Mouse (Mus musculus) CH12F3 (cell line): ENCODE measurements around the gene Ptcd2.

ENCODE experiments used
- in situ Hi-C: fragments of 300-500 bp; cut with MboI; formaldehyde crosslinking; loops from 2 replicates; pipeline ENCODE4 v1.14.3; 2020; ENCODE audit warnings: low sequenced_read_pairs

Gene Ptcd2

DNA sequence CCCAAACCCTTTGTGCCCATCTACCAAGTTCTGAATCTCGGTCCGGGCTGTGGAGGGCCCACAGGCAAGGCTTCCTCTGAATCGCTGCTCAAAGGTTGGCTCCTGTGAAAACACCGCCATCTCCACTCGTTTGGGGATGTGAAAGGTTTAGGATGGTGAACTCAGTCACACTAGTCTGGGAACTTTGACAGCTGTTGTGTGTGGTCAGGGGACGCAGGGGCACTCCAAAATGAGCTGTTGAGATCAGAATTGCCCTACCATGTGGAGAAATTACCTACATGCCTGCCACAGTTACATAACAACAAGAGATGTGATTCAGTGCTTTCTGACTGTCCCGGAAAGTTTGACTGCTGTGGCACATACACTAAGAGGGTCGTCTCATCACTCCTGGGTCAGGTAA lies 36.1 kb downstream of the Ptcd2 start:
- in situ Hi-C loops = loop anchor here (25.0 kb wide), 1 partner anchor 446 kb away; no protein-coding TSS in a partner anchor

DNA sequence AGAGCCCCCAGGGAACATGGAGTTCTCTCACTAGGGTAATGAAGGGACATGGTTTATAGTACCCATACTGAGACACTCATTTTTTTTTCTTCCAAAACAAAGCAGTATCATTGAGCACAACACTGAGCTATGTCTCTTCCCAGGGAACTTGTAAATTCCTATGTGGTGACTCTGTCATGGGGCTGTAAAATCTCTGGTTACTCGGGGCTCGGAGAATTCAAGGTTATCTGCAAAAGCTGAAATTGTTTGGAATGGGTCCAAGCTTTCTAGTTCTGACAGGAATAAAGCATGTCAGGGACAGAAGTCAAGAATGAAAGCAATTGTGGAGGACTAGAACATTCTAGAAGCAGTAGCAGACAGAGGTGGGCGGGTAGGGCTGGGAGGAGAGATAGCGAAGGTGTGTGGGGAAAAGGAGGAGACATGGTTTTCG lies 36.6 kb downstream of the Ptcd2 start:
- in situ Hi-C loops = loop anchor here (25.0 kb wide), 1 partner anchor 446 kb away; no protein-coding TSS in a partner anchor

DNA sequence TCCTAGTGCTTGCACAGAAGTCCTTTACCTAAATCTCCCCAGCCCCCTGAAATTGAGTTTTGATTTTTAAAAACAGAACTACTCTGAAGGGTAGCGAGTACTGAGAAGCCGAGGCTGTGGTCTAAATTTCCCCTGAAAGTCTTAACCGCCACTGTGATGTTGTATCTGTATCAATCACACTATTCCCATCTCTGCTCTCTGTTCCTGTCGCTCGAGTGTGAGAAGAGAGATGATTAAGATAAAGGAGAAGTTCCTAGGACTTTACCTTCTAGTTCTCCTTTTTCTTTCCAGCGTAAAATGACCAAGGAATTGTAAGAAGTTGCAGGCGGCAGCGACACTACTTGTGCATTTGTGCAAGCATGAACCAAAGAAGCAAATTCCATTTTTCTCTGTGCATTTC lies 38.3 kb downstream of the Ptcd2 start:
- in situ Hi-C loops = loop anchor here (25.0 kb wide), 1 partner anchor 444 kb away; no protein-coding TSS in a partner anchor

DNA sequence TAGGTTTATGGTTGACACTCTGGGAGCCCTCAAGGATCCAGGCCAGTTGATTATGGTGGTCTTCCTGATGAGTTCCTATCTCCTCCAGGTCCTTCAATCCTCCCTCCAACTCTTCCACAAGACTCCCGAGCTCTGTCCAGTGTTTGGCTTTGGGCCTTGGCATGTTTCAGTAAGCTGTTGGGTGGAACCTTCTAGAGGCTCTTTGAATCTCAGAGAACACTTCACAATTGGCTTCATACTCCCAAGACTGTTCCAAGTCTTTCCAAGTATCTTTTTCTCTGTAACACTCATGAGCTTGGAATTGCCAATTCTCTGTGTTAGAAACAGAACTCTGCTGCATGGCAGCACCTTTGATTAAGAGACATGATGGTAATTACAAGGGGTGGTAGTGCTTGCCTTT lies 39.3 kb downstream of the Ptcd2 start:
- in situ Hi-C loops = loop anchor here (25.0 kb wide), 1 partner anchor 443 kb away; no protein-coding TSS in a partner anchor

DNA sequence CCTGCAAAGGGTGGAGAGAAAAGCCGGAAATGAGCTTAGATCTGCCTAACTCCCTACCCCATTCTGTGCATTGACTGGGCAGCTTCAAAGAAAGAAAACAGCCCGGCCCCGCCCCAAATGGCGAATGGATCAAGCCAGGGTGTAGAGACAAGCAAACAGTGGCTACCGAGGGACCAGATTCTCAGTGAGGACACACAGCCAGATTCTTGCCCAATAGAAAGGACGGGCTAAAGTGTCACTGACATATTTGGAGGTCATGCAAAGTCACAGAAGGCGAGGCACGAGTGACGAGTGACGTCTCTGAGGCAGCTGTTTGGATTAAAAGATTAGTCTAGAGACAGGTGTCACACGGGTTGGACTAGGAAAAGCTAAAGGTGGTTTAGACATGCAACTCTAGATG lies 40.1 kb downstream of the Ptcd2 start:
- in situ Hi-C loops = loop anchor here (25.0 kb wide), 1 partner anchor 442 kb away; no protein-coding TSS in a partner anchor

GRCm38 (mm10) chr13:99303846-99304245 lies 40.7 kb downstream of the Ptcd2 start:
- in situ Hi-C loops = loop anchor here (25.0 kb wide), 1 partner anchor 442 kb away; no protein-coding TSS in a partner anchor

- in situ Hi-C loops = loop anchor here (25.0 kb wide), 1 partner anchor 438 kb away; no protein-coding TSS in a partner anchor
Observed at GRCm38 (mm10) chr13:99299921-99300320, 44.6 kb downstream of the Ptcd2 start.

DNA sequence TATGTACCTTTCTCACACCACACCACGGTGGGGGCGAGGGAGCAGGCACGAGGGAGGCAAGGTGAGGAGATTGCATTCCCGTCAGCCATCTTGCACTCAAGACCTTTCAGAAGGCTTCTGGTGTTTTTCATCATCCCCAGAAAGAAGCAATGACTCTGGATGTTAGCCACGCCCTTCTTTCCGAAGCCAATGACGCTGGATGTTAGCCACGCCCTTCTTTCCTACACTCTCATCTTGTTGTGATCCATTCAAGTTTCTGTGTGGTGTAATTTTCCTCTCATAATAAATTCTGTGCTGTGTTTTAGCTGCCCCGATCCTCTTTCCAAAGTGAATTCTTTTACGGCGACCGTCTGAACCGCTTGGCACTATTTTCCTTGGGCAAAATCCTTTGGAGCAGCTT lies 50.3 kb downstream of the Ptcd2 start:
- in situ Hi-C loops = no loop called here

- in situ Hi-C loops = no loop called here
Observed at GRCm38 (mm10) chr13:99290766-99291165, 53.7 kb downstream of the Ptcd2 start.

DNA sequence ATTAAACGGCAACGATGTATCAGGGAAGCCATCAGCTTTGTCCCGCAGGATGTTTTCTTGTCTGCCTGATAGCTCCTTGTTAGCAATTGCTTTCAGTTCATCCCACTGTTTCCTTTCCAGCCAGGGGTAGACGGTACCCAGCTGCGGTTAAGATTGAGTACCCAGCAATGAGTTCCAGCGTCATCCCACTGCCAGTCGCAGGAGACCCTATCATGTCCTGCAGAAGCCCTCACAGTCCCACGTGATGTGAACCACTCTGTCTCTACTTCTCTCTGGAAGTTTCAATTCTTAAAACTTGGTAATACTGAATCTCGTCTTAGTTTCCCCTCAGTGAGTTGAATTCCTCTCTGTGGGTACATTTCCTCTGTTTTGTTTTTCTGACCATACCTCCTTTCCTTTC lies 56.7 kb downstream of the Ptcd2 start:
- in situ Hi-C loops = no loop called here

- in situ Hi-C loops = no loop called here
Observed at GRCm38 (mm10) chr13:99287207-99287606, 57.3 kb downstream of the Ptcd2 start.

DNA sequence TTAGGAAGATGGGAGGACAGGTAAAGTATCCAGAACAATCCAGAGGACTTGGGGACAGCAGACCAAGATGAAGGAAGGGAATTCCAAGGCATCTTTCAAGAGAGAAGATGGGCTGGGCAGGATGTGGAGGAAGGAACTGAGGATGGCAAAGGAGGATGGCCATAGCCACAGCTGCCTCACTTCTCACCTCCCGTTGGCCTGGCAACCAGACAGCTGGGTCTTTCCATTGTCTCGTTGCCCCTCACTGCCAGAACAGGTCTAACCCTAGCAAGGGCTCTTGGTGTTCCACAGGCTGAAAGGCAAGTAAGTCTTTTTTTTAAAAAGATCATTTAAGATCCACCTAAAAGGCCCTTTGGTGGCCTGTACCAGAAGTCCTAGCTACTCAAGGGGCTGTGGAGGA lies 59.3 kb downstream of the Ptcd2 start:
- in situ Hi-C loops = no loop called here

- in situ Hi-C loops = no loop called here
Observed at GRCm38 (mm10) chr13:99284400-99285160, 59.9 kb downstream of the Ptcd2 start.

- in situ Hi-C loops = no loop called here
Observed at GRCm38 (mm10) chr13:99283916-99284315, 60.6 kb downstream of the Ptcd2 start.

DNA sequence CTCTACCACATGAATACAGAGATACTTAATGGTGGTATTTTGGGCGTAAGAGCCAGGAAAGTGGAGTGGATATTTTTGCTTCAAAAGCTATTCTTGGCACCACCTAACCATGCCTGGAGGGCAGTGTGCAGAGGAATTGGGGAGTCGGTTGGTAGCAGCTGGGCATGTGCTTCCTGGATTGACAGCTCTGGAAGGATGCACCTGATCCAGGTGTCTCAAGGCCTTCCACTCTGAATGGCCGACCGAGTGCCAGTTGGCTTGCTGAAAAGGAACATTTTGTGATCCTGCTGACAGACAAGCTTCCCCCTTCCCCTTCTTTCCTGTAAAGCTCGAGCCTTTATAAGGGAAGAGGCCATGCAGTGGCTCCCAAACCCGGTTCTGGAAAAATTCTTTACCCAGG lies 61.5 kb downstream of the Ptcd2 start:
- in situ Hi-C loops = no loop called here

GRCm38 (mm10) chr13:99279351-99279750 lies 65.2 kb downstream of the Ptcd2 start:
- in situ Hi-C loops = no loop called here

GRCm38 (mm10) chr13:99278511-99278910 lies 66.0 kb downstream of the Ptcd2 start:
- in situ Hi-C loops = no loop called here

- in situ Hi-C loops = no loop called here
Observed at GRCm38 (mm10) chr13:99277521-99277920, 67.0 kb downstream of the Ptcd2 start.

- in situ Hi-C loops = no loop called here
Observed at GRCm38 (mm10) chr13:99272046-99272445, 72.5 kb downstream of the Ptcd2 start.
